ENCODE assay signal across 17 mouse cellular contexts in the genomic region with DNA sequence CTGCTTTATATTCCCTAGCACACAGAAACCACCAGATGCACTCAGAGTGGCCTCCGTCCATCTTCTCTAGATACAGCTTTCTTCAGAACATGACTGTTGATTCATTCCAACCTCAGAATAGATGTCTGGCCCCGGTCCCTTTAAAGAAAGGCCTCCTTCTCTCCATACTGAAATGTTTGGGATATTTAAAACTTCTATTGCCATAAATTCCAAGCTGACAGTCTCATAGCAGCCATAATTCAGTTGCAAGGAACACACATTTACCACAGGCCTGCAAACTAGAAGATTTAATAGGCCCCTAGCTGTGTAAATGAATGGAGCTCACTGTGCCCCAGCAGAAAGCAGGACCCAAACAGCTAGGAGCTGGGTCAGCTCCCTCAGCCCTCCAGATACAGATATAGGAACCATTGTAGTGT. TPM values are rescaled to one million over a fixed set of nuclear protein-coding genes. Genes with fewer than 3 reads are reported as not detected.
DNase-seq lines count a peak whose midpoint lies in the region; ATAC-seq lines count a peak whose summit lies in the region.
"Had no signal": no experiment of that assay in that cellular context is flagged by ENCODE, and none has a peak within 500 bp of the region (broad histone marks: within the 10 kb centered on the region; RNA-seq: fewer than 3 reads in every experiment).

No protein-coding gene starts in this region.

- 0 out of 2 replicates have a peak, but pooled peaks have one; percentile 10 for ATAC-seq in kidney, embryonic 15.5 days (replicated peaks; ENCODE audit: low FRiP score)
- no peak for ATAC-seq in embryonic facial prominence, embryonic 15.5 days (ENCODE audit: insufficient number of reproducible peaks, low FRiP score, low TSS enrichment, low read depth)
- ATAC-seq: inflammation-experienced regulatory T-cells, adult 6 months had no signal

- H3K27ac ChIP-seq in kidney, embryonic 15.5 days = 0 out of 2 replicates have a peak overlapping the region, but pooled peaks have one; percentile 37
- peak overlapping the region; percentile 51 for H3K27ac ChIP-seq in embryonic facial prominence, embryonic 15.5 days (replicated peaks)
- no peak overlapping the region for H3K27ac ChIP-seq in hindbrain, embryonic 10.5 days
- H3K27ac ChIP-seq: lung, embryonic 15.5 days; midbrain, embryonic 12.5 days had no signal

- peaks cover 54% of the 10 kb centered on the region for H3K4me1 ChIP-seq in kidney, embryonic 15.5 days
- H3K4me1 ChIP-seq in embryonic facial prominence, embryonic 15.5 days = peaks cover 13% of the 10 kb centered on the region; the same call in 1 of the 2 replicates
- peaks cover 8% of the 10 kb centered on the region for H3K4me1 ChIP-seq in hindbrain, embryonic 10.5 days (replicated peaks)

- no peaks in the 10 kb centered on the region for H3K27me3 ChIP-seq in kidney, embryonic 15.5 days
- H3K27me3 ChIP-seq in embryonic facial prominence, embryonic 15.5 days = no peaks in the 10 kb centered on the region
- no peaks in the 10 kb centered on the region for H3K27me3 ChIP-seq in hindbrain, embryonic 10.5 days (ENCODE audit: insufficient read depth, poor library complexity, severe bottlenecking)
- H3K27me3 ChIP-seq: lung, embryonic 15.5 days; midbrain, embryonic 12.5 days had no signal

- 56% methylated on average over 2 of the region's 2 CpGs for WGBS in kidney, embryonic 15.5 days
- WGBS in embryonic facial prominence, embryonic 15.5 days = 74% methylated on average over 2 of the region's 2 CpGs
- WGBS in hindbrain, embryonic 10.5 days = 84% methylated on average over 2 of the region's 2 CpGs

- H3K4me3 ChIP-seq in kidney, embryonic 15.5 days (replicated peaks) = no peak overlapping the region
- H3K4me3 ChIP-seq in embryonic facial prominence, embryonic 15.5 days (replicated peaks) = no peak overlapping the region
- H3K4me3 ChIP-seq in hindbrain, embryonic 10.5 days = no peak overlapping the region
- H3K4me3 ChIP-seq: lung, embryonic 15.5 days; midbrain, embryonic 12.5 days had no signal

- no peak overlapping the region for H3K9ac ChIP-seq in kidney, embryonic 15.5 days
- H3K9ac ChIP-seq in embryonic facial prominence, embryonic 15.5 days = no peak overlapping the region
- H3K9ac ChIP-seq: lung, embryonic 15.5 days; midbrain, embryonic 12.5 days had no signal

- no peaks in the 10 kb centered on the region for H3K9me3 ChIP-seq in kidney, embryonic 15.5 days (replicated peaks)
- no peaks in the 10 kb centered on the region for H3K9me3 ChIP-seq in embryonic facial prominence, embryonic 15.5 days (replicated peaks)
- H3K9me3 ChIP-seq in hindbrain, embryonic 10.5 days = no peaks in the 10 kb centered on the region
- H3K9me3 ChIP-seq: lung, embryonic 15.5 days; midbrain, embryonic 12.5 days had no signal

- peaks cover 4% of the 10 kb centered on the region; the same call in 1 of the 2 replicates for H3K36me3 ChIP-seq in kidney, embryonic 15.5 days
- no peaks in the 10 kb centered on the region for H3K36me3 ChIP-seq in embryonic facial prominence, embryonic 15.5 days
- no peaks in the 10 kb centered on the region for H3K36me3 ChIP-seq in hindbrain, embryonic 10.5 days
- H3K36me3 ChIP-seq: lung, embryonic 15.5 days; midbrain, embryonic 12.5 days had no signal

- H3K4me2 ChIP-seq in kidney, embryonic 15.5 days = no peak overlapping the region
- H3K4me2 ChIP-seq in embryonic facial prominence, embryonic 15.5 days (replicated peaks) = no peak overlapping the region
- H3K4me2 ChIP-seq: lung, embryonic 15.5 days; midbrain, embryonic 12.5 days had no signal

- DNase-seq in embryo, embryonic 11.5 days (ENCODE audit: low read depth, low spot score) = peak; percentile 26
- no peak for DNase-seq in embryo, embryonic 10 days (ENCODE audit: low spot score)
- DNase-seq in kidney, adult 8-10 months = no peak
- DNase-seq in mesoderm, embryonic 11.5 days (ENCODE audit: low read depth, low spot score) = peak; percentile 67
- no peak for DNase-seq in hindbrain, embryonic 10.5 days (ENCODE audit: low spot score)
- no peak for DNase-seq in adrenal gland, postnatal 10 days
- DNase-seq: cerebellum, adult 11 months; gastrocnemius, postnatal 10 days had no signal

RNA-seq across cellular contexts. Expression of gene Gm10322, which starts 49.9 kb away (rescaled TPM):
- polyA plus RNA-seq in kidney, embryonic 15.5 days (2015; fragmentation: Nextera tagmentation; extraction: Ambion mirVana) = not detected in 2 replicates
- polyA plus RNA-seq in embryonic facial prominence, embryonic 15.5 days (2015; fragmentation: Nextera tagmentation; extraction: Ambion mirVana) = 0.85 TPM in 1 of 2 replicates, not detected in the other
- not detected in 2 replicates for polyA plus RNA-seq in hindbrain, embryonic 10.5 days (2016; fragmentation: Nextera tagmentation; extraction: Ambion mirVana)
- total RNA-seq in adrenal gland, postnatal 10 days (2021) = not detected
- total RNA-seq: adrenal gland, postnatal 4 days; gastrocnemius, postnatal 10 days; left cerebral cortex, postnatal 36 days had no signal
- polyA plus RNA-seq: forebrain, embryonic 11.5 days; heart, embryonic 16.5 days; inflammation-experienced regulatory T-cells, adult 6 months; lung, embryonic 15.5 days; midbrain, embryonic 12.5 days had no signal

RNA-seq across cellular contexts. Expression of gene Mcu, which starts 50.5 kb away (rescaled TPM):
- polyA plus RNA-seq in kidney, embryonic 15.5 days (2015; fragmentation: Nextera tagmentation; extraction: Ambion mirVana) = 34.8 and 35.3 TPM in 2 replicates
- 40.7 and 40.8 TPM in 2 replicates for polyA plus RNA-seq in embryonic facial prominence, embryonic 15.5 days (2015; fragmentation: Nextera tagmentation; extraction: Ambion mirVana)
- 18.6 and 19.2 TPM in 2 replicates for polyA plus RNA-seq in hindbrain, embryonic 10.5 days (2016; fragmentation: Nextera tagmentation; extraction: Ambion mirVana)
- 10 to 100 TPM; 33.4 to 40.4 TPM for total RNA-seq in adrenal gland, postnatal 10 days (2021)

Comparison
In these comparisons a context has a peak if more than half of its experiments do, and no peak if none do; other contexts are left out.
1. DNase-seq: peak in embryo, embryonic 11.5 days (single experiment) and mesoderm, embryonic 11.5 days (single experiment); none in embryo, embryonic 10 days (single experiment), kidney, adult 8-10 months (0 of 2), hindbrain, embryonic 10.5 days (single experiment) and adrenal gland, postnatal 10 days (single experiment).